Mouse (Mus musculus): ENCODE measurements around the gene Wdr72. TPM values are rescaled to one million over a fixed set of nuclear protein-coding genes. Genes with fewer than 3 reads are reported as not detected.

Gene Wdr72
- under 1 TPM in 1 of 2 experiments, not detected in 1; 0.07 TPM for total RNA-seq (2021)
- long read RNA-seq, experiment 1, result 0 reads
- long read RNA-seq, experiment 2, result 0 reads

- no peak for DNase-seq (ENCODE audit: low spot score in 2 of 2)
Observed at GRCm38 (mm10) chr9:74109761-74110460, at the start of gene Wdr72. TSS of gene Wdr72 (plus strand) at chr9:74110356.

- no peak for DNase-seq (ENCODE audit: low spot score in 2 of 2)
Observed at GRCm38 (mm10) chr9:74066278-74066677, 43.9 kb upstream of the Wdr72 start.

GRCm38 (mm10) chr9:74066766-74067165, 43.4 kb upstream of the Wdr72 start:
- DNase-seq (ENCODE audit: low spot score in 2 of 2), result no peak

GRCm38 (mm10) chr9:74075958-74076357, 34.2 kb upstream of the Wdr72 start:
- DNase-seq (ENCODE audit: low spot score in 2 of 2), result no peak

- DNase-seq (ENCODE audit: low spot score in 2 of 2), result no peak
Observed at GRCm38 (mm10) chr9:74078458-74078857, 31.7 kb upstream of the Wdr72 start.

GRCm38 (mm10) chr9:74080241-74080640, 29.9 kb upstream of the Wdr72 start:
- DNase-seq (ENCODE audit: low spot score in 2 of 2), result no peak

GRCm38 (mm10) chr9:74101591-74101990, 8.6 kb upstream of the Wdr72 start:
- DNase-seq (ENCODE audit: low spot score in 2 of 2), result no peak

- no peak for DNase-seq (ENCODE audit: low spot score in 2 of 2)
Observed at GRCm38 (mm10) chr9:74102615-74103014, 7.5 kb upstream of the Wdr72 start.

GRCm38 (mm10) chr9:74110461-74110816, 283 bp downstream of the Wdr72 start:
- no peak for DNase-seq (ENCODE audit: low spot score in 2 of 2)

- DNase-seq (ENCODE audit: low spot score in 2 of 2), result no peak
Observed at GRCm38 (mm10) chr9:74112526-74112925, 2.4 kb downstream of the Wdr72 start.

GRCm38 (mm10) chr9:74126222-74126621, 16.1 kb downstream of the Wdr72 start:
- no peak for DNase-seq (ENCODE audit: low spot score in 2 of 2)

GRCm38 (mm10) chr9:74134010-74134409, 23.9 kb downstream of the Wdr72 start:
- no peak for DNase-seq (ENCODE audit: low spot score in 2 of 2)

GRCm38 (mm10) chr9:74141864-74142263, 31.7 kb downstream of the Wdr72 start:
- DNase-seq (ENCODE audit: low spot score in 2 of 2), result peak; percentile 39 to 48

- DNase-seq (ENCODE audit: low spot score in 2 of 2), result no peak
Observed at GRCm38 (mm10) chr9:74142705-74143104, 32.5 kb downstream of the Wdr72 start.

GRCm38 (mm10) chr9:74145203-74145602, 35.0 kb downstream of the Wdr72 start:
- DNase-seq (ENCODE audit: low spot score in 2 of 2), result no peak

GRCm38 (mm10) chr9:74148306-74148705, 38.1 kb downstream of the Wdr72 start:
- no peak for DNase-seq (ENCODE audit: low spot score in 2 of 2)

- DNase-seq (ENCODE audit: low spot score in 2 of 2), result no peak
Observed at GRCm38 (mm10) chr9:74160361-74160933, 50.3 kb downstream of the Wdr72 start.

- no peak for DNase-seq (ENCODE audit: low spot score in 2 of 2)
Observed at GRCm38 (mm10) chr9:74165697-74166096, 55.5 kb downstream of the Wdr72 start.

GRCm38 (mm10) chr9:74169904-74170303, 59.7 kb downstream of the Wdr72 start:
- DNase-seq (ENCODE audit: low spot score in 2 of 2), result no peak

GRCm38 (mm10) chr9:74186748-74187400, 76.7 kb downstream of the Wdr72 start:
- no peak for DNase-seq (ENCODE audit: low spot score in 2 of 2)

GRCm38 (mm10) chr9:74187401-74188029, 77.4 kb downstream of the Wdr72 start:
- no peak for DNase-seq (ENCODE audit: low spot score in 2 of 2)

GRCm38 (mm10) chr9:74194898-74195297, 84.7 kb downstream of the Wdr72 start:
- no peak for DNase-seq (ENCODE audit: low spot score in 2 of 2)

Measured in adrenal gland, adult 18-20 months (tissue).